Mouse (Mus musculus) left cerebral cortex, adult 2 months (tissue): ENCODE measurements around the gene Eif2b1. TPM values are rescaled to one million over a fixed set of nuclear protein-coding genes. Genes with fewer than 3 reads are reported as not detected.
A peak's percentile ranks its signal among the peaks of the same experiment; 100 is the strongest.

ENCODE experiments used
- DNase-seq, 2 experiments: peaks; one replicate each; pipeline ENCODE4 v3.0.0; 2021 to 2022; ENCODE audit warnings: low spot score in 2 of 2, mixed read lengths in 1 of 2; ENCODE audit errors: extremely low spot score in 1 of 2
- H3K27ac ChIP-seq: fragments of 200-600 bp; 2 replicates; pipeline ENCODE4 v1.8.1; 2022
- H3K4me3 ChIP-seq: fragments of 200-600 bp; 2 replicates; pipeline ENCODE4 v1.8.1; 2022
- CTCF ChIP-seq: fragments of 200-600 bp; IDR thresholded peaks from 2 replicates; pipeline ENCODE4 v1.8.1; 2022; ENCODE audit warnings: antibody characterized with exemption, mild to moderate bottlenecking, moderate library complexity
- intact Hi-C: fragments of 180-260 bp; cut with DNase I; formaldehyde crosslinking; loops from one replicate; pipeline ENCODE4 v1.15.1; 2025
- total RNA-seq, 2 experiments: library from RNA; stranded (reverse); gene quantifications; 2 replicates each; pipeline ENCODE4 v1.2.3; 2021

Eif2b1 gene
- total RNA-seq, 2 experiments from 2014 or later = 35.1 to 37.7 TPM

GRCm38 (mm10) chr5:124541602-124541973 is 37.3 kb downstream of the Eif2b1 start:
- Histone ChIP-seq H3K27ac (no peak overlapping the region), H3K4me3 (peak overlapping the region; percentile 82)
- intact Hi-C loops = no loop called here
- no peak for TF ChIP-seq CTCF
- DNase-seq = no peak

GRCm38 (mm10) chr5:124540905-124541601 is 37.9 kb downstream of the Eif2b1 start:
- Histone ChIP-seq H3K4me3 (peak overlapping the region; percentile 82), H3K27ac (peak overlapping the region; percentile 56)
- TF ChIP-seq CTCF = no peak
- peak; percentile 40 to 66 for DNase-seq
- intact Hi-C loops = no loop called here

DNA sequence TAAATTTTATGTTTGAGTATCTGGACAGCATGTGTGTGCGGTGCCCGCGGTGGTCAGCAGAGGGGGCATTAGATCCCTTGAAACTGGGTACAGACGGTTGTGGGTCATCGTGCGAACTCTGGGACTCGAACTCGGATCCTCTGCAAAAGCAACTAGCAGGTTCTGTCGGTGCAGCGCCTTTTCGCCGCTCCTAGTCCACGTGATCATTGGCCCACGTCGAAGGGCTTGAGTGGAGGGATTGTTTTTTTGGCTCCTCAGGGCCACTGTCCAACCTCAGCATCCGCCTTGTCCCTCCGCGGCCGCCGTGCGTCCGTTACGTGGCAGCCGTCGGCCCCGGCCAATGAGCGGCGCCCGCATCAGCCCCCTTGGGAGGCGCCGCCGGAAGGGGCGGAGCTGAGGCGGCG is 38.5 kb downstream of the Eif2b1 start, which contains the start of gene Tmed2:
TSS of gene Tmed2 (plus strand) at position 313 of the 404 bp plus-strand sequence.
- H3K27ac ChIP-seq = peak within 1 kb of the TSS; percentile 56
- TF ChIP-seq CTCF = peak; percentile 42

GRCm38 (mm10) chr5:124539905-124540304 is 39.0 kb downstream of the Eif2b1 start:
- no peak for DNase-seq
- H3K27ac ChIP-seq = peak overlapping the region; percentile 48
- no peak overlapping the region for H3K4me3 ChIP-seq
- intact Hi-C loops = loop anchor here (1.0 to 10.0 kb wide), 4 partner anchors 57 to 185 kb away; partner anchors contain the start of gene Snrnp35
- no peak for TF ChIP-seq CTCF

More for the DNA sequence above, 38.5 kb downstream of the Eif2b1 start, which contains the start of gene Tmed2:
- intact Hi-C loops = no loop called here
- peak; percentile 97 to 98 for DNase-seq
- peak within 1 kb of the TSS; percentile 82 for H3K4me3 ChIP-seq

GRCm38 (mm10) chr5:124538813-124539792 is 39.8 kb downstream of the Eif2b1 start:
- intact Hi-C loops = loop anchor here (1.0 to 10.0 kb wide), 4 partner anchors 56 to 184 kb away; partner anchors contain the start of gene Snrnp35
- peak; percentile 59 to 67 for DNase-seq
- H3K27ac ChIP-seq = peak overlapping the region; percentile 72

DNA sequence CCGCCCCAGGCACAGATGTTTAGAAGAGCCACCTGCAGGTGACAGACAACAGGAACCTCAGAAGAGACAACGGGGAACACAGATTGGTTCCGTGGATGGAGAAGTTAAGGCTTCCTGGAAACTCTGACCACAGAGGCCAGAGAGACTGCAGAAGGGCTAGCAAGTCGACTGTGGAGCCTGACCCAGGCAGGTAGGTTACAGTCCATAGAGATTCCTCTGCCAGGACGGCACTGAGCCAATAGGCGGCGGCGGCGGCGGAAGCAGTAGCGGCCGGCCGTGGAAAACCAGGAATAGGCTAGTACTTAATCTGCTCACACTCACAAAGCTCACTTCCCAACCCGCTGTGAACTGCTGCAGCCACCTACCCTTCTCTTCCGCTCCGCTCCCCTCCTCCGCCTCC is 42.2 kb downstream of the Eif2b1 start:
- DNase-seq = peak in 1 of 2 experiments; percentile 41
- Histone ChIP-seq H3K4me3 (no peak overlapping the region; the same call in 1 of the 2 replicates), H3K27ac (peak overlapping the region; percentile 26)
- TF ChIP-seq CTCF = no peak; the same call in 1 of the 2 replicates
- intact Hi-C loops = loop anchor here (2.0 to 10.0 kb wide), 2 partner anchors 34 to 182 kb away; no protein-coding TSS in a partner anchor

More at GRCm38 (mm10) chr5:124538813-124539792, 39.8 kb downstream of the Eif2b1 start:
- TF ChIP-seq CTCF = peak; percentile 66
- H3K4me3 ChIP-seq = no peak overlapping the region

GRCm38 (mm10) chr5:124535016-124535415 is 43.9 kb downstream of the Eif2b1 start:
- intact Hi-C loops = loop anchor here (10.0 kb wide), 1 partner anchor 180 kb away; no protein-coding TSS in a partner anchor
- Histone ChIP-seq H3K4me3 (no peak overlapping the region), H3K27ac (no peak overlapping the region)
- no peak for TF ChIP-seq CTCF
- no peak for DNase-seq

DNA sequence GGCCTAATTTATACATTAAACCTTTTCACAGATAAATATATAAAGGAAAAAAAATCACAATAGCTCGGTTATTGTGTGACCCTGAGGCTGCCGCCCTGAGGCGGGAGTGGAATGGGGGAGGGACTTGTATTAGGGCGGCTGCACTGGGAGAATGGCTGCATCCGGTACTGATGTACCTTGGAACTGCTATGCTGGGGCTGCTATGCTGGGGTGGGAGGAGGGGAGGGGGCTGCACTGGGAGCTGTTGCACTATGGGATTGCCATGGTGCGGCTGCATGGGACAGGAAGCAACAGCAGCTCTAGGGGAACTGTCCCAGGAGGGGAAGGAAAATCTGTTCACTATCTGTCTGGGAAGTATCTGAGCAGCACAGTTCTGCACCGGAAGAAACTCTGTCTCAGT is 46.5 kb downstream of the Eif2b1 start:
- DNase-seq = no peak
- Histone ChIP-seq H3K4me3 (no peak overlapping the region), H3K27ac (no peak overlapping the region)
- TF ChIP-seq CTCF = no peak
- intact Hi-C loops = loop anchor here (10.0 kb wide), 1 partner anchor 178 kb away; no protein-coding TSS in a partner anchor

DNA sequence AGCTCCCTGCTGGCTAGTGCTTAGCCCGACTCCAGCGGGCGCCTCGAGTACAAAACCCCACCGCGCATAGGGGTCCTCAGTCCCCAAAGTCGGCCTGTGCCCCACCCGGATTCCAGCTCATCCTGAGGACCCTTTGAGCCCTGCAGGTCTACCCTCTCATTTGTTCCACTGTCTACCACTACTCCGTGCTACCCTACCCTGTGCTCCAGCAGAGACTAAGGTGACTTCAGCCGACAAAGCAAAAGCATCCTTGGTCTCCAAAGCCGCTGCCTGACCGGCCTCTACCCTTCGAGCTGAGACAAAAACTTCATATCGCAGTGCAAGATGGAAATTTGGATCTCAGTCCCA is 47.4 kb downstream of the Eif2b1 start:
- no peak for DNase-seq
- H3K4me3 ChIP-seq = peak overlapping the region; percentile 93
- peak overlapping the region; percentile 97 for H3K27ac ChIP-seq
- intact Hi-C loops = loop anchor here (10.0 kb wide), 1 partner anchor 177 kb away; no protein-coding TSS in a partner anchor
- no peak for TF ChIP-seq CTCF

DNA sequence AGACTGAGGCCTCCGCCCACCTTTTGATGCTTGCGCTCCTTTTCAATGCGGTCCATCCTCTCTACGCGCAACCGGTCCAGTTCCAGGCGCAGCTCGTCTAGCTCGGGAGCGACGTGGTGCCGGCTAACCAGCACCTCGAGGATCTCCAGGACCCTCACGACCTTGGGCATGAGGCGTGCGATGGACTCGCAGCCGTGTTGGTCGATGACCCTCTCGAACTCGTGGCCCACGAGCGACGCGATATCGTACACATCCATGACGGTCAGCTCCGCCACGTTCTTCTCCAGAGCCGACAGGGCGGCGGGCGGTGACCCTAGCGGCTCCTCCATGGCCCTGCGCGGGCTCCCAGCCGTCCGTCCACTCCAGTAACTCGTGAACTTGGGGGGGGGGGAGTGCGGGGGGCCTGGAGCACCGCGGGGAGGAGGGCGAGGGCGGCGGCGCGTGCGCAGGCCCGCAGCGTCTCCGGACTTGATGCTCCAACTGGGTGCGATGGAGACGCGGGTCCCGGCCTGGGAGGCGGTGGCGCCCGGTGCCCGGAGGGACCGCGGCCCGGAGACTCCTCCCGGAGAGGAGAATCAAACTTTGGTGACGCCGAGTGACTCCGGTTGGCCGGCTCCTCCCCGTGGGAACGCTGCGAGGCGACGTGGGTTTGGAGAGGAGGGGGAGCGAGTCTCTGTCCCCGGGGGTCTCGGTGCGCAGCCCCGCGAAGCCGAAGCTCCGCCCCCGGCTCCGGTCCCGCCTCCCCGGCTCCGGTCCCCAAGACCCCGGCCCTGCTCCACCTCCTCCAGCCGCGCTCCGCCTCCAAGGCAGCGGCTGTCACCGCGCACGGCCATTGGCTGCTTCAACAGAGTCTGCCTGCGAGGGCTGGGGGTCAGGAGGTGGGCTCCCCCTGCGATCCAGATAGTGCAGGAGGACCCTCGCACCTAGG is 48.0 kb downstream of the Eif2b1 start, which contains the start of gene Rilpl1:
TSS of gene Rilpl1 (minus strand) at position 737 of the 928 bp plus-strand sequence.
- intact Hi-C loops = loop anchor here (10.0 kb wide), 1 partner anchor 176 kb away; no protein-coding TSS in a partner anchor
- DNase-seq = peak; percentile 79 to 81
- no peak for TF ChIP-seq CTCF
- Histone ChIP-seq H3K27ac (peak within 1 kb of the TSS; percentile 97), H3K4me3 (peak within 1 kb of the TSS; percentile 93)

- Histone ChIP-seq H3K27ac (peak overlapping the region; percentile 97), H3K4me3 (peak overlapping the region; percentile 93)
- TF ChIP-seq CTCF = no peak
- no peak for DNase-seq
- intact Hi-C loops = loop anchor here (10.0 kb wide), 1 partner anchor 175 kb away; no protein-coding TSS in a partner anchor
Observed at GRCm38 (mm10) chr5:124529697-124530096, 49.2 kb downstream of the Eif2b1 start.
